Mouse (Mus musculus): ENCODE data around the gene Trim12a.
"Not testable (repeated sequence)": the region's sequence is repeated elsewhere in the genome, so short reads cannot be mapped to it uniquely, and the experiment has no call there.

DNA sequence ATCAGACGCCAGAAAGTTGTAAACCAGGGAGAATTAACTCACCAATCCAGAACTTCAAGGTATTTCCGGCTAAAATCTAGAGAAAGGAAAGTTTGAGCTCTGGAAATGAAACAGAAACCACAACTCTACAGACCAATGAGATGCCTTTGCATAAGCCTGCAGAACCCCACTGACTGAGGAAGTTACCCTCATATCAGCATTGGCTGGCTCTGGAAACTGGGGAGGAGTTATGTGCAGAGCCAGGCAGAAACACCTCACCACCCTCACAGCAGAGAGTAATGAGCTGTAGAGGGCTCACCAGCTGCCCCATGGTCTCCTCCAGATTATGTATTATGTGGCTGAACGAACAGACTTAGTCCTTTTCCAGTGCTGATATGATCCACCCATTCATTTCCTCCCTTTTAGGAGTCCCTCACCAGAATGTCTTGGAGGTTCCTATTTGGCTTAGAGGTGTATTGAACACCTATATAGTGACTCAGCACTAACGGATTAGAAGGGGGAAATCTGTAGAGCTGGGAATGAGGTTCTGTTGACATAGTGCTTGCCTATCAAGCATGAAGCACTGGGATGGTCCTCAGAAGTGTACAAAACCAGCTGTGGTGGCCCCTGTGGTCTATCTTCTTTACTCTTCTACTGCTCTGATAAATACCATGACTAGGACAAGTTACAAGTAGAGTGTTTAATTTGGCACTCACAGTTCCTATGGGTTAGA lies at the start of gene Trim12a:
- TF ChIP-seq CTCF (IDR thresholded peaks at IDR 0.05; ENCODE audit: control insufficient read depth, insufficient read depth, insufficient read length); USF1 (IDR thresholded peaks at IDR 0.05; ENCODE audit: low read depth); MYOG (IDR thresholded peaks at IDR 0.05; ENCODE audit: control insufficient read depth, extremely low read depth, insufficient read length); MYOD1 (IDR thresholded peaks at IDR 0.05; ENCODE audit: control insufficient read depth, insufficient read length, low read depth); MAX (IDR thresholded peaks at IDR 0.05); FOSL1 (IDR thresholded peaks at IDR 0.05; ENCODE audit: insufficient read depth, low read length, poor library complexity, severe bottlenecking): not testable (repeated sequence)
